In genomic region chr2:120128611-120129051, GRCm38 (mm10) we compare ENCODE assay signal across 8 mouse cellular contexts. TPM values are rescaled to one million over a fixed set of nuclear protein-coding genes. Genes with fewer than 3 reads are reported as not detected.
DNase-seq lines count a peak whose midpoint lies in the region; ATAC-seq and TF ChIP-seq lines count a peak whose summit lies in the region.

No protein-coding gene starts in this region.

- no peak overlapping the region for H3K9ac ChIP-seq in hindbrain, postnatal 0 days (replicated peaks; ENCODE audit: low read length)
- H3K9ac ChIP-seq in hindbrain, embryonic 12.5 days = no peak overlapping the region

- TF ChIP-seq CTCF in hindbrain, postnatal 0 days (IDR thresholded peaks at IDR 0.05; ENCODE audit: low read depth) = no peak
- TF ChIP-seq CTCF in olfactory bulb, adult 2 months (IDR thresholded peaks at IDR 0.05; ENCODE audit: insufficient read depth, low read depth, low read length) = no peak

- no peaks in the 10 kb centered on the region for H3K4me1 ChIP-seq in hindbrain, postnatal 0 days (ENCODE audit: insufficient read depth, low read length)
- 0 out of 2 replicates have a peak, but pooled peaks cover 3% of the 10 kb centered on the region for H3K4me1 ChIP-seq in hindbrain, embryonic 12.5 days
- H3K4me1 ChIP-seq in olfactory bulb, adult 2 months (ENCODE audit: control insufficient read depth, insufficient read depth, low read length) = peaks cover 8% of the 10 kb centered on the region

- H3K27ac ChIP-seq in hindbrain, postnatal 0 days = peak overlapping the region; percentile 15; the same call in 1 of the 2 replicates
- H3K27ac ChIP-seq in hindbrain, embryonic 12.5 days = no peak overlapping the region
- H3K27ac ChIP-seq in olfactory bulb, adult 2 months (ENCODE audit: insufficient read depth, low read depth, low read length) = peak overlapping the region; percentile 2; the same call in 1 of the 2 replicates

- intact Hi-C loops in left cerebral cortex, postnatal 4 days (cut with DNase I) = no loop called here

- no peaks in the 10 kb centered on the region for H3K27me3 ChIP-seq in hindbrain, postnatal 0 days (ENCODE audit: insufficient read depth, low read length)
- no peaks in the 10 kb centered on the region for H3K27me3 ChIP-seq in hindbrain, embryonic 12.5 days

- 73% methylated on average over 1 of the region's 1 CpGs for whole genome bisulfite sequencing in hindbrain, postnatal 0 days
- 75% methylated on average over 1 of the region's 1 CpGs for WGBS in hindbrain, embryonic 12.5 days
- 64% methylated on average over 1 of the region's 1 CpGs for WGBS in olfactory bulb, adult 2 months

- TF ChIP-seq POLR2A in olfactory bulb, adult 2 months (IDR thresholded peaks at IDR 0.05; ENCODE audit: insufficient read depth, low read depth, low read length) = no peak

- H3K4me3 ChIP-seq in hindbrain, postnatal 0 days (ENCODE audit: low read length) = no peak overlapping the region
- no peak overlapping the region for H3K4me3 ChIP-seq in hindbrain, embryonic 12.5 days
- no peak overlapping the region for H3K4me3 ChIP-seq in olfactory bulb, adult 2 months (ENCODE audit: insufficient read depth, low read depth, low read length)

- no peaks in the 10 kb centered on the region for H3K36me3 ChIP-seq in hindbrain, postnatal 0 days (ENCODE audit: insufficient read depth, low read length)
- no peaks in the 10 kb centered on the region for H3K36me3 ChIP-seq in hindbrain, embryonic 12.5 days

- ATAC-seq in hindbrain, postnatal 0 days = no peak
- ATAC-seq in hindbrain, embryonic 12.5 days (ENCODE audit: low FRiP score) = no peak

- no peak for DNase-seq in hindbrain, postnatal 0 days (ENCODE audit: low spot score)
- DNase-seq in heart, adult 18-20 months = peak; percentile 70 to 84
- DNase-seq in kidney, postnatal 25 days = peak; percentile 52 to 63
- DNase-seq in left cerebral cortex, adult 11 months (ENCODE audit: low spot score) = no peak
- no peak for DNase-seq in cerebellum, adult 9-11 months
- no peak for DNase-seq in left cerebral cortex, postnatal 4 days

- no peaks in the 10 kb centered on the region for H3K9me3 ChIP-seq in hindbrain, postnatal 0 days (ENCODE audit: low read length)
- no peaks in the 10 kb centered on the region for H3K9me3 ChIP-seq in hindbrain, embryonic 12.5 days (replicated peaks)

- H3K4me2 ChIP-seq in hindbrain, postnatal 0 days (ENCODE audit: low read depth, low read length) = no peak overlapping the region
- no peak overlapping the region for H3K4me2 ChIP-seq in hindbrain, embryonic 12.5 days (replicated peaks)

RNA-seq across cellular contexts. Expression of gene Ehd4, which starts 25.8 kb away (rescaled TPM):
- 6.3 and 7.1 TPM in 2 replicates for total RNA-seq in hindbrain, postnatal 0 days (2014; rRNA removed)
- 24.6 and 25.2 TPM in 2 replicates for polyA plus RNA-seq in hindbrain, postnatal 0 days (2015; fragmentation: Nextera tagmentation; extraction: Ambion mirVana)
- 17.2 and 21.8 TPM in 2 replicates for polyA plus RNA-seq in hindbrain, embryonic 12.5 days (2016; fragmentation: Nextera tagmentation; extraction: Ambion mirVana)
- 100 to 1,000 TPM; 382 to 400 TPM for total RNA-seq in heart, adult 18-20 months (2021)
- polyA plus RNA-seq in olfactory bulb, adult 2 months (2012; ENCODE audit: insufficient read depth, insufficient read length, low replicate concordance, missing spikeins) = not detected in 2 replicates
- 1 to 10 TPM; 6.9 to 9.6 TPM for total RNA-seq in left cerebral cortex, postnatal 4 days (2021)

Comparison
In these comparisons a context has a peak if more than half of its experiments do, and no peak if none do; other contexts are left out.
1. DNase-seq: peak in heart, adult 18-20 months (2 of 2) and kidney, postnatal 25 days (2 of 2); none in hindbrain, postnatal 0 days (single experiment), left cerebral cortex, adult 11 months (single experiment), cerebellum, adult 9-11 months (single experiment) and left cerebral cortex, postnatal 4 days (single experiment).
2. RNA of gene Ehd4, which starts 25.8 kb away (total RNA-seq): 382 to 400 TPM in heart, adult 18-20 months; 6.9 to 9.6 TPM in left cerebral cortex, postnatal 4 days and 6.3 to 7.1 TPM in hindbrain, postnatal 0 days; every median in the first group is over 10 times any median in the second.